Mouse (Mus musculus) CH12.LX (cell line): Measurements from ENCODE around the gene Myl7. TPM values are rescaled to one million over a fixed set of nuclear protein-coding genes. Genes with fewer than 3 reads are reported as not detected.

Experiments
- DNase-seq: peaks from one replicate; pipeline ENCODE4 v3.0.0-alpha.2; 2013; ENCODE audit errors: extremely low read depth
- H3K27ac ChIP-seq: 2 replicates; pipeline ENCODE4 v1.5.1; 2012; ENCODE audit warnings: low read depth, mild to moderate bottlenecking, control low read depth, moderate library complexity; ENCODE audit not compliant: insufficient read depth
- H3K27me3 ChIP-seq: replicated peaks from 2 replicates; pipeline ENCODE3; 2012; ENCODE audit warnings: inconsistent platforms
- H3K36me3 ChIP-seq, 2 experiments: replicated peaks in 1 of 2; 2 replicates each; pipeline versions ENCODE3 to v1.6.1; 2012; ENCODE audit warnings: inconsistent platforms in 1 of 2, low read length in 1 of 2, mild to moderate bottlenecking in 1 of 2, mixed read lengths in 1 of 2, moderate library complexity in 1 of 2; ENCODE audit not compliant: control insufficient read depth in 1 of 2, insufficient read depth in 1 of 2
- H3K4me1 ChIP-seq, 2 experiments: 2 replicates each; pipeline ENCODE4 v1.6.1; 2012; ENCODE audit warnings: inconsistent platforms in 1 of 2, moderate library complexity in 1 of 2; ENCODE audit not compliant: insufficient read depth in 2 of 2, control insufficient read depth in 1 of 2
- H3K4me2 ChIP-seq: 2 replicates; pipeline ENCODE4 v1.6.1; 2012; ENCODE audit warnings: low read depth, mild to moderate bottlenecking, control low read depth; ENCODE audit not compliant: poor library complexity, insufficient read depth, severe bottlenecking
- H3K4me3 ChIP-seq, 3 experiments: fragments of 150-350 bp in 1 of 3; sonication (generic) in 1 of 3; replicated peaks in 1 of 3; 2 replicates each; pipeline versions ENCODE3 to v1.5.1; 2011 to 2012; ENCODE audit warnings: low read depth in 2 of 3, low read length in 2 of 3, mild to moderate bottlenecking in 2 of 3, moderate library complexity in 2 of 3, control low read depth in 1 of 3, improper control_type of control experiment in 1 of 3, inconsistent platforms in 1 of 3, mixed read lengths in 1 of 3; ENCODE audit not compliant: poor library complexity in 1 of 3
- H3K79me2 ChIP-seq: replicated peaks from 2 replicates; pipeline ENCODE4 v1.6.1; 2012; ENCODE audit warnings: mild to moderate bottlenecking, moderate library complexity; ENCODE audit not compliant: control insufficient read depth, poor library complexity, insufficient read depth, severe bottlenecking; ENCODE audit errors: extremely low read depth
- H3K9ac ChIP-seq: 2 replicates; pipeline ENCODE4 v1.6.1; 2012; ENCODE audit warnings: low read depth, mild to moderate bottlenecking, control low read depth, moderate library complexity; ENCODE audit not compliant: insufficient read depth
- H3K9me3 ChIP-seq: replicated peaks from 2 replicates; pipeline ENCODE3; 2012; ENCODE audit warnings: low read length, inconsistent platforms, mixed read lengths
- BHLHE40 ChIP-seq: IDR thresholded peaks from 2 replicates; pipeline ENCODE4 v1.6.1; 2011; ENCODE audit warnings: mild to moderate bottlenecking, low read depth, low read length, improper control_type of control experiment
- CHD1 ChIP-seq: IDR thresholded peaks from 2 replicates; pipeline ENCODE4 v1.6.1; 2012; ENCODE audit warnings: low read depth, low read length, improper control_type of control experiment, inconsistent platforms
- CHD2 ChIP-seq: IDR thresholded peaks from 2 replicates; pipeline ENCODE4 v1.6.1; 2011; ENCODE audit warnings: low read length, improper control_type of control experiment
- CTCF ChIP-seq, 2 experiments: IDR thresholded peaks in 1 of 2; conservative IDR thresholded peaks in 1 of 2; 2 replicates each; pipeline ENCODE4 v1.5.1; 2011 to 2012; ENCODE audit warnings: low read depth in 2 of 2, low read length in 2 of 2, improper control_type of control experiment in 1 of 2, inconsistent platforms in 1 of 2, mild to moderate bottlenecking in 1 of 2, moderate library complexity in 1 of 2
- ELF1 ChIP-seq: IDR thresholded peaks from 2 replicates; pipeline ENCODE4 v1.6.1; 2014; ENCODE audit warnings: low read depth, mild to moderate bottlenecking, inconsistent platforms, low read length, improper control_type of control experiment
- EP300 ChIP-seq: IDR thresholded peaks from 2 replicates; pipeline ENCODE4 v1.6.1; 2011; ENCODE audit warnings: low read length, improper control_type of control experiment
- ETS1 ChIP-seq: conservative IDR thresholded peaks from 2 replicates; pipeline ENCODE4 v1.6.1; 2012; ENCODE audit warnings: low read depth, mild to moderate bottlenecking, inconsistent platforms, low read length, improper control_type of control experiment, moderate library complexity
- HCFC1 ChIP-seq: IDR thresholded peaks from 2 replicates; pipeline ENCODE4 v1.6.1; 2012; ENCODE audit warnings: low read depth, mild to moderate bottlenecking, inconsistent platforms, low read length, improper control_type of control experiment
- IRF4 ChIP-seq: IDR thresholded peaks from 2 replicates; pipeline ENCODE4 v1.6.1; 2014; ENCODE audit warnings: low read depth, mild to moderate bottlenecking, inconsistent platforms, low read length, improper control_type of control experiment
- JUN ChIP-seq: IDR thresholded peaks from 2 replicates; pipeline ENCODE4 v1.6.1; 2011; ENCODE audit warnings: low read depth, mild to moderate bottlenecking, low read length, improper control_type of control experiment, moderate library complexity; ENCODE audit not compliant: insufficient read depth
- MAFK ChIP-seq: IDR thresholded peaks from 2 replicates; pipeline ENCODE4 v1.6.1; 2011; ENCODE audit warnings: low read length, improper control_type of control experiment; ENCODE audit not compliant: insufficient replicate concordance
- MAX ChIP-seq: IDR thresholded peaks from 2 replicates; pipeline ENCODE4 v1.6.1; 2011; ENCODE audit warnings: low read length, improper control_type of control experiment
- MAZ ChIP-seq: IDR thresholded peaks from 2 replicates; pipeline ENCODE4 v1.6.1; 2012; ENCODE audit warnings: low read depth, mild to moderate bottlenecking, inconsistent platforms, low read length, improper control_type of control experiment, moderate library complexity
- MEF2A ChIP-seq: IDR thresholded peaks from 2 replicates; pipeline ENCODE4 v1.6.1; 2014; ENCODE audit warnings: low read depth, mild to moderate bottlenecking, inconsistent platforms, low read length, improper control_type of control experiment, borderline replicate concordance
- MXI1 ChIP-seq: IDR thresholded peaks from 2 replicates; pipeline ENCODE4 v1.6.1; 2011; ENCODE audit warnings: mild to moderate bottlenecking, low read depth, low read length, improper control_type of control experiment
- MYC ChIP-seq: IDR thresholded peaks from 2 replicates; pipeline ENCODE4 v1.6.1; 2011; ENCODE audit warnings: low read depth, mild to moderate bottlenecking, improper control_type of control experiment, low read length
- NELFE ChIP-seq: IDR thresholded peaks from 2 replicates; pipeline ENCODE4 v1.6.1; 2011; ENCODE audit warnings: low read depth, low read length, improper control_type of control experiment
- NRF1 ChIP-seq: IDR thresholded peaks from 2 replicates; pipeline ENCODE4 v1.6.1; 2014; ENCODE audit warnings: low read depth, mild to moderate bottlenecking, inconsistent platforms, low read length, improper control_type of control experiment, moderate library complexity
- PAX5 ChIP-seq: IDR thresholded peaks from 2 replicates; pipeline ENCODE4 v1.6.1; 2012; ENCODE audit warnings: low read length, inconsistent platforms, mixed read lengths
- POLR2A ChIP-seq: IDR thresholded peaks from 2 replicates; pipeline ENCODE4 v1.6.1; 2011; ENCODE audit warnings: low read depth, mild to moderate bottlenecking, improper control_type of control experiment, low read length
- POLR2AphosphoS2 ChIP-seq: IDR thresholded peaks from 2 replicates; pipeline ENCODE4 v1.6.1; 2011; ENCODE audit warnings: low read depth, low read length, improper control_type of control experiment
- RAD21 ChIP-seq: IDR thresholded peaks from 2 replicates; pipeline ENCODE4 v1.6.1; 2011; ENCODE audit warnings: low read depth, mild to moderate bottlenecking, low read length, improper control_type of control experiment, moderate library complexity
- RCOR1 ChIP-seq: conservative IDR thresholded peaks from 2 replicates; pipeline ENCODE4 v1.6.1; 2012; ENCODE audit warnings: low read depth, mild to moderate bottlenecking, inconsistent platforms, low read length, improper control_type of control experiment
- SIN3A ChIP-seq: IDR thresholded peaks from 2 replicates; pipeline ENCODE4 v1.6.1; 2012; ENCODE audit warnings: low read length, improper control_type of control experiment, inconsistent platforms
- SMC3 ChIP-seq: IDR thresholded peaks from 2 replicates; pipeline ENCODE4 v1.6.1; 2011; ENCODE audit warnings: low read depth, low read length, improper control_type of control experiment
- UBTF ChIP-seq: IDR thresholded peaks from 2 replicates; pipeline ENCODE4 v1.6.1; 2012; ENCODE audit warnings: low read depth, mild to moderate bottlenecking, inconsistent platforms, low read length, improper control_type of control experiment, moderate library complexity
- USF2 ChIP-seq: conservative IDR thresholded peaks from 2 replicates; pipeline ENCODE4 v1.6.1; 2011; ENCODE audit warnings: low read depth, low read length, improper control_type of control experiment
- ZC3H11A ChIP-seq: IDR thresholded peaks from 2 replicates; pipeline ENCODE4 v1.6.1; 2012; ENCODE audit warnings: low read depth, mild to moderate bottlenecking, inconsistent platforms, low read length, improper control_type of control experiment
- ZKSCAN1 ChIP-seq: IDR thresholded peaks from 2 replicates; pipeline ENCODE4 v1.6.1; 2012; ENCODE audit warnings: low read depth, inconsistent platforms, low read length, improper control_type of control experiment, borderline replicate concordance
- ZMIZ1 ChIP-seq: IDR thresholded peaks from 2 replicates; pipeline ENCODE4 v1.6.1; 2012; ENCODE audit warnings: low read depth, mild to moderate bottlenecking, inconsistent platforms, low read length, improper control_type of control experiment
- ZNF384 ChIP-seq: IDR thresholded peaks from 2 replicates; pipeline ENCODE4 v1.6.1; 2012; ENCODE audit warnings: low read depth, low read length, improper control_type of control experiment, inconsistent platforms
- dilution Hi-C: fragments of 300-500 bp; cut with MboI; formaldehyde crosslinking; loops from 2 replicates; pipeline ENCODE4 v1.14.3; 2020; ENCODE audit warnings: low sequenced_read_pairs; ENCODE audit not compliant: extremely low pct_unique_long_range_greater_than_20kb, extremely low pct_ligation_motif_present
- in situ Hi-C: fragments of 300-500 bp; cut with MboI; formaldehyde crosslinking; loops from 3 replicates; pipeline ENCODE4 v1.14.3; 2019; ENCODE audit warnings: low sequenced_read_pairs, low pct_ligation_motif_present, low pct_unique_long_range_greater_than_20kb, mixed read lengths
- polyA plus RNA-seq: library from polyadenylated mRNA; unstranded; fragments of >175 nt; gene quantifications from 2 replicates; pipeline ENCODE4 v1.2.1, GENCODE M21; 2012; ENCODE audit warnings: low read depth; ENCODE audit not compliant: insufficient read length
- total RNA-seq, 2 experiments: library from RNA; depleted of rRNA; stranded (reverse); fragments of 300-350 nt in 1 of 2; fragments of >200 nt in 1 of 2; gene quantifications; 2 replicates each; pipeline ENCODE4 v1.2.3; 2012 to 2014

The Myl7 gene
- total and polyA plus RNA-seq, 3 experiments, result 0.42 TPM; not detected in 2

GRCm38 (mm10) chr11:5878661-5879060, 19.9 kb downstream of the Myl7 start:
- in situ Hi-C loops (no loop called here), dilution Hi-C loops (no loop called here)
- peak; percentile 54 for DNase-seq
- Histone ChIP-seq H3K9me3 (peaks cover 2% of the 10 kb centered on the region), H3K4me1 (peaks cover 18 to 41% of the 10 kb centered on the region in 2 experiments), H3K36me3 (peaks cover 30 to 33% of the 10 kb centered on the region in 2 experiments), H3K27me3 (no peaks in the 10 kb centered on the region), H3K9ac (peak overlapping the region; percentile 74), H3K27ac (peak overlapping the region; percentile 53), H3K4me2 (peak overlapping the region; percentile 90), H3K4me3 (peak overlapping the region; percentile 34 to 73 (median 56)), H3K79me2 (peaks cover 24% of the 10 kb centered on the region)
- no peak for TF ChIP-seq PAX5
- peak; percentile 5; the same call in 1 of the 2 replicates for TF ChIP-seq MYC
- TF ChIP-seq MAFK, result 0 out of 2 replicates have a peak, but pooled peaks have one; percentile 28
- TF ChIP-seq NRF1, result no peak
- TF ChIP-seq BHLHE40, result 0 out of 2 replicates have a peak, but pooled peaks have one; percentile 14

GRCm38 (mm10) chr11:5877921-5878526, 20.6 kb downstream of the Myl7 start, which contains the start of gene Pold2:
Gene Pold2, minus strand, starts transcription at chr11:5878292.
- dilution Hi-C loops, result no loop called here
- Histone ChIP-seq H3K27ac (peak within 1 kb of the TSS; percentile 53), H3K4me3 (peak within 1 kb of the TSS; percentile 65 to 79 (median 73)), H3K4me1 (peaks cover 18 to 40% of the 10 kb centered on the region in 2 experiments), H3K27me3 (no peaks in the 10 kb centered on the region), H3K9me3 (peaks cover 2% of the 10 kb centered on the region), H3K9ac (peak within 1 kb of the TSS; percentile 74), H3K4me2 (peak within 1 kb of the TSS; percentile 90), H3K36me3 (peaks cover 37 to 39% of the 10 kb centered on the region in 2 experiments), H3K79me2 (peaks cover 24% of the 10 kb centered on the region)
- in situ Hi-C loops, result no loop called here
- DNase-seq, result peak; percentile 100
- TF ChIP-seq MEF2A, result no peak; the same call in 1 of the 2 replicates
- peak; percentile 71; the same call in 1 of the 2 replicates for TF ChIP-seq UBTF
- peak; percentile 56 for TF ChIP-seq CHD2
- TF ChIP-seq ZNF384, result no peak
- peak; percentile 59 for TF ChIP-seq MYC
- TF ChIP-seq USF2, result no peak; the same call in 1 of the 2 replicates
- TF ChIP-seq RCOR1, result no peak
- peak; percentile 95 for TF ChIP-seq MXI1
- TF ChIP-seq MAFK, result no peak
- TF ChIP-seq CHD1, result 0 out of 2 replicates have a peak, but pooled peaks have one; percentile 49
- TF ChIP-seq MAZ, result peak; percentile 38; the same call in 1 of the 2 replicates
- no peak for TF ChIP-seq CTCF (conservative IDR thresholded peaks at IDR 0.05 in 1 of 2, IDR thresholded peaks at IDR 0.05 in 1 of 2; ENCODE audit: low read depth in 2 of 2, low read length in 2 of 2)
- peak; percentile 100 for TF ChIP-seq POLR2A
- TF ChIP-seq IRF4, result no peak; the same call in 1 of the 2 replicates
- TF ChIP-seq HCFC1, result peak; percentile 66
- peak; percentile 98 for TF ChIP-seq NELFE
- no peak; the same call in 1 of the 2 replicates for TF ChIP-seq ETS1
- TF ChIP-seq NRF1, result peak; percentile 90
- TF ChIP-seq ELF1, result peak; percentile 85
- TF ChIP-seq ZKSCAN1, result no peak
- TF ChIP-seq EP300, result no peak
- TF ChIP-seq ZC3H11A, result no peak
- TF ChIP-seq JUN, result no peak; the same call in 1 of the 2 replicates
- peak; percentile 79; the same call in 1 of the 2 replicates for TF ChIP-seq MAX
- peak; percentile 64 for TF ChIP-seq BHLHE40
- TF ChIP-seq POLR2AphosphoS2, result peak; percentile 94
- no peak for TF ChIP-seq PAX5
- TF ChIP-seq SIN3A, result peak; percentile 93
- no peak for TF ChIP-seq SMC3
- no peak for TF ChIP-seq RAD21
- TF ChIP-seq ZMIZ1, result peak; percentile 97
